Mouse (Mus musculus) liver, postnatal 0 days (tissue): ENCODE results near the gene Acadsb.

Experiments
- CTCF ChIP-seq: sonication (generic); IDR thresholded peaks from 2 replicates; pipeline ENCODE4 v1.5.1; 2016; ENCODE audit warnings: antibody characterized with exemption, low read depth
- EP300 ChIP-seq: IDR thresholded peaks from 2 replicates; pipeline ENCODE4 v1.6.1; 2016; ENCODE audit warnings: antibody characterized with exemption, low read depth, mild to moderate bottlenecking

GRCm38 (mm10) chr7:131417605-131418004 lies 7.2 kb downstream of the Acadsb start:
- TF ChIP-seq CTCF (no peak), EP300 (no peak)
